Comparison of ENCODE assay signal across 9 mouse cellular contexts in genomic region chr2:32364121-32364520, GRCm38 (mm10). TPM values are rescaled to one million over a fixed set of nuclear protein-coding genes. Genes with fewer than 3 reads are reported as not detected.
DNase-seq lines count a peak whose midpoint lies in the region; ATAC-seq lines count a peak whose summit lies in the region.
"Had no signal": no experiment of that assay in that cellular context is flagged by ENCODE, and none has a peak within 500 bp of the region (broad histone marks: within the 10 kb centered on the region; RNA-seq: fewer than 3 reads in every experiment).

No protein-coding gene starts in this region.

- peaks cover 47% of the 10 kb centered on the region for H3K36me3 ChIP-seq in heart, embryonic 14.5 days (ENCODE audit: control insufficient read depth, insufficient read depth, low read length)
- no peaks in the 10 kb centered on the region; the same call in 1 of the 2 replicates for H3K36me3 ChIP-seq in embryonic facial prominence, embryonic 11.5 days (replicated peaks; ENCODE audit: control insufficient read depth, insufficient read depth, low read depth, low read length)
- H3K36me3 ChIP-seq in hindbrain, embryonic 16.5 days (ENCODE audit: control insufficient read depth, insufficient read depth, low read length) = peaks cover 8% of the 10 kb centered on the region; the same call in 1 of the 2 replicates
- H3K36me3 ChIP-seq in midbrain, embryonic 12.5 days = peaks cover 34% of the 10 kb centered on the region

- peaks cover 11 to 21% of the 10 kb centered on the region in 2 experiments for H3K4me1 ChIP-seq in heart, embryonic 14.5 days (ENCODE audit: control insufficient read depth in 2 of 2, insufficient read depth in 2 of 2, low read length in 2 of 2)
- H3K4me1 ChIP-seq in embryonic facial prominence, embryonic 11.5 days (ENCODE audit: control insufficient read depth, insufficient read depth, low read length) = peaks cover 3% of the 10 kb centered on the region
- H3K4me1 ChIP-seq in hindbrain, embryonic 16.5 days (ENCODE audit: control insufficient read depth, insufficient read depth, low read depth, low read length) = peaks cover 19% of the 10 kb centered on the region
- H3K4me1 ChIP-seq in midbrain, embryonic 12.5 days = peaks cover 23% of the 10 kb centered on the region

- peak overlapping the region; percentile 69 to 80; a peak in 2 of 4 replicates for H3K4me3 ChIP-seq in heart, embryonic 14.5 days (ENCODE audit: control insufficient read depth in 1 of 2, insufficient read depth in 1 of 2, low read depth in 1 of 2, low read length in 2 of 2)
- H3K4me3 ChIP-seq in embryonic facial prominence, embryonic 11.5 days (ENCODE audit: low read depth, low read length) = no peak overlapping the region; the same call in 1 of the 2 replicates
- H3K4me3 ChIP-seq in hindbrain, embryonic 16.5 days (ENCODE audit: low read length) = peak overlapping the region; percentile 85
- peak overlapping the region; percentile 86; the same call in 1 of the 2 replicates for H3K4me3 ChIP-seq in midbrain, embryonic 12.5 days

- H3K4me2 ChIP-seq in heart, embryonic 14.5 days (ENCODE audit: low read length) = peak overlapping the region; percentile 79
- peak overlapping the region; percentile 75 for H3K4me2 ChIP-seq in embryonic facial prominence, embryonic 11.5 days (ENCODE audit: low read depth, low read length)
- peak overlapping the region; percentile 92 for H3K4me2 ChIP-seq in hindbrain, embryonic 16.5 days (ENCODE audit: low read length)
- H3K4me2 ChIP-seq in midbrain, embryonic 12.5 days (replicated peaks) = peak overlapping the region; percentile 88

- no peak overlapping the region; a peak in 1 of 4 replicates for H3K27ac ChIP-seq in heart, embryonic 14.5 days (replicated peaks in 1 of 2; ENCODE audit: control insufficient read depth in 1 of 2, insufficient read depth in 1 of 2, low read depth in 2 of 2, low read length in 2 of 2)
- no peak overlapping the region for H3K27ac ChIP-seq in embryonic facial prominence, embryonic 11.5 days (replicated peaks; ENCODE audit: low read depth, low read length)
- H3K27ac ChIP-seq in hindbrain, embryonic 16.5 days (ENCODE audit: low read depth, low read length) = no peak overlapping the region; the same call in 1 of the 2 replicates
- H3K27ac ChIP-seq in midbrain, embryonic 12.5 days (replicated peaks) = no peak overlapping the region

- no peaks in the 10 kb centered on the region for H3K9me3 ChIP-seq in heart, embryonic 14.5 days (ENCODE audit: control insufficient read depth, low read length)
- no peaks in the 10 kb centered on the region for H3K9me3 ChIP-seq in embryonic facial prominence, embryonic 11.5 days (replicated peaks; ENCODE audit: control insufficient read depth, low read length)
- no peaks in the 10 kb centered on the region for H3K9me3 ChIP-seq in hindbrain, embryonic 16.5 days (ENCODE audit: control insufficient read depth, low read length)
- no peaks in the 10 kb centered on the region for H3K9me3 ChIP-seq in midbrain, embryonic 12.5 days

- WGBS in heart, embryonic 14.5 days = 78% methylated on average over 8 of the region's 8 CpGs
- 82% methylated on average over 8 of the region's 8 CpGs for WGBS in embryonic facial prominence, embryonic 11.5 days
- WGBS in hindbrain, embryonic 16.5 days = 85% methylated on average over 8 of the region's 8 CpGs
- WGBS in midbrain, embryonic 12.5 days = 87% methylated on average over 8 of the region's 8 CpGs

- peak overlapping the region; percentile 78; the same call in 1 of the 2 replicates for H3K9ac ChIP-seq in heart, embryonic 14.5 days (ENCODE audit: low read length)
- H3K9ac ChIP-seq in embryonic facial prominence, embryonic 11.5 days (replicated peaks; ENCODE audit: low read length) = no peak overlapping the region; the same call in 1 of the 2 replicates
- H3K9ac ChIP-seq in hindbrain, embryonic 16.5 days (ENCODE audit: low read depth, low read length) = peak overlapping the region; percentile 88
- H3K9ac ChIP-seq in midbrain, embryonic 12.5 days (replicated peaks) = peak overlapping the region; percentile 89; the same call in 1 of the 2 replicates

- no peak for ATAC-seq in heart, embryonic 14.5 days (ENCODE audit: insufficient number of reproducible peaks, insufficient read depth, low FRiP score, low read depth)
- no peak for ATAC-seq in embryonic facial prominence, embryonic 11.5 days (replicated peaks; ENCODE audit: insufficient number of reproducible peaks, low FRiP score, low TSS enrichment, low read depth)
- no peak for ATAC-seq in hindbrain, embryonic 16.5 days
- no peak for ATAC-seq in midbrain, embryonic 12.5 days (ENCODE audit: low FRiP score, low read depth)

- H3K27me3 ChIP-seq in heart, embryonic 14.5 days (ENCODE audit: control insufficient read depth, insufficient read depth, low read length) = no peaks in the 10 kb centered on the region; the same call in 1 of the 2 replicates
- H3K27me3 ChIP-seq in embryonic facial prominence, embryonic 11.5 days (ENCODE audit: control insufficient read depth, insufficient read depth, low read length) = no peaks in the 10 kb centered on the region
- peaks cover 3% of the 10 kb centered on the region; the same call in 1 of the 2 replicates for H3K27me3 ChIP-seq in hindbrain, embryonic 16.5 days (replicated peaks; ENCODE audit: control insufficient read depth, insufficient read depth, low read length)
- peaks cover 10% of the 10 kb centered on the region for H3K27me3 ChIP-seq in midbrain, embryonic 12.5 days

- no peak for DNase-seq in heart, adult 8-10 months (ENCODE audit: low spot score)
- no peak for DNase-seq in embryonic facial prominence, embryonic 11.5 days (ENCODE audit: low spot score)
- DNase-seq in spleen, postnatal 36 days (ENCODE audit: low spot score in 2 of 2) = no peak
- DNase-seq in layer of hippocampus, postnatal 36 days = no peak
- DNase-seq in spleen, postnatal 10 days (ENCODE audit: low spot score in 2 of 2) = no peak
- DNase-seq: lung, adult 2 months had no signal

RNA-seq across cellular contexts. Expression of gene Dnm1, which starts 11.0 kb away (rescaled TPM):
- polyA plus RNA-seq in heart, embryonic 14.5 days (2014; fragmentation: Nextera tagmentation; extraction: Ambion mirVana) = 4.7 and 5.6 TPM in 2 replicates
- 1 to 10 TPM; 3.5 to 7.5 (median 4.6) TPM for total RNA-seq in heart, adult 8-10 months (2022)
- polyA plus RNA-seq in embryonic facial prominence, embryonic 11.5 days (2014; fragmentation: Nextera tagmentation; extraction: Ambion mirVana) = 31.0 and 35.3 TPM in 2 replicates
- 71.2 and 79.0 TPM in 2 replicates for polyA plus RNA-seq in hindbrain, embryonic 16.5 days (2015; fragmentation: Nextera tagmentation; extraction: Ambion mirVana)
- 26.3 and 30.5 TPM in 2 replicates for polyA plus RNA-seq in midbrain, embryonic 12.5 days (2016; fragmentation: Nextera tagmentation; extraction: Ambion mirVana)
- 1,000 to 10,000 TPM; 1,246 to 1,312 TPM for total RNA-seq in layer of hippocampus, postnatal 36 days (2021)

RNA-seq across cellular contexts. Expression of gene Ciz1, which starts 12.0 kb away (rescaled TPM):
- polyA plus RNA-seq in heart, embryonic 14.5 days (2014; fragmentation: Nextera tagmentation; extraction: Ambion mirVana) = 28.8 and 31.1 TPM in 2 replicates
- total RNA-seq in heart, adult 8-10 months (2022) = 10 to 100 TPM; 25.8 to 34.9 (median 28.0) TPM
- 41.1 and 46.0 TPM in 2 replicates for polyA plus RNA-seq in embryonic facial prominence, embryonic 11.5 days (2014; fragmentation: Nextera tagmentation; extraction: Ambion mirVana)
- 41.1 and 57.5 TPM in 2 replicates for polyA plus RNA-seq in hindbrain, embryonic 16.5 days (2015; fragmentation: Nextera tagmentation; extraction: Ambion mirVana)
- 61.5 TPM in 2 replicates for polyA plus RNA-seq in midbrain, embryonic 12.5 days (2016; fragmentation: Nextera tagmentation; extraction: Ambion mirVana)
- total RNA-seq in layer of hippocampus, postnatal 36 days (2021) = 10 to 100 TPM; 69.8 to 94.5 TPM

RNA-seq across cellular contexts. Expression of gene 1110008P14Rik, which starts 17.6 kb away (rescaled TPM):
- polyA plus RNA-seq in heart, embryonic 14.5 days (2014; fragmentation: Nextera tagmentation; extraction: Ambion mirVana) = 56.6 and 64.5 TPM in 2 replicates
- total RNA-seq in heart, adult 8-10 months (2022) = 10 to 100 TPM; 43.8 to 49.1 (median 45.3) TPM
- polyA plus RNA-seq in embryonic facial prominence, embryonic 11.5 days (2014; fragmentation: Nextera tagmentation; extraction: Ambion mirVana) = 41.3 and 41.5 TPM in 2 replicates
- polyA plus RNA-seq in hindbrain, embryonic 16.5 days (2015; fragmentation: Nextera tagmentation; extraction: Ambion mirVana) = 161 and 196 TPM in 2 replicates
- 57.5 and 61.1 TPM in 2 replicates for polyA plus RNA-seq in midbrain, embryonic 12.5 days (2016; fragmentation: Nextera tagmentation; extraction: Ambion mirVana)
- total RNA-seq in layer of hippocampus, postnatal 36 days (2021) = 100 to 1,000 TPM; 160 to 170 TPM

RNA-seq across cellular contexts. Expression of gene Lcn2, which starts 23.9 kb away (rescaled TPM):
- polyA plus RNA-seq in heart, embryonic 14.5 days (2014; fragmentation: Nextera tagmentation; extraction: Ambion mirVana) = 0.35 and 1.8 TPM in 2 replicates
- total RNA-seq in heart, adult 8-10 months (2022) = 1 to 10 TPM; 3.7 to 7.2 (median 6.4) TPM
- 0.95 and 1.2 TPM in 2 replicates for polyA plus RNA-seq in embryonic facial prominence, embryonic 11.5 days (2014; fragmentation: Nextera tagmentation; extraction: Ambion mirVana)
- 0.76 and 0.93 TPM in 2 replicates for polyA plus RNA-seq in hindbrain, embryonic 16.5 days (2015; fragmentation: Nextera tagmentation; extraction: Ambion mirVana)
- polyA plus RNA-seq in midbrain, embryonic 12.5 days (2016; fragmentation: Nextera tagmentation; extraction: Ambion mirVana) = 0.60 TPM in 2 replicates
- 10 to 100 TPM in 1 of 2 experiments, under 1 TPM in 1; 0.65 to 13.4 TPM for total RNA-seq in layer of hippocampus, postnatal 36 days (2021)

RNA-seq across cellular contexts. Expression of gene Ptges2, which starts 31.6 kb away (rescaled TPM):
- polyA plus RNA-seq in heart, embryonic 14.5 days (2014; fragmentation: Nextera tagmentation; extraction: Ambion mirVana) = 43.7 and 48.2 TPM in 2 replicates
- total RNA-seq in heart, adult 8-10 months (2022) = 10 to 100 TPM; 58.8 to 71.3 (median 63.6) TPM
- 31.7 and 33.0 TPM in 2 replicates for polyA plus RNA-seq in embryonic facial prominence, embryonic 11.5 days (2014; fragmentation: Nextera tagmentation; extraction: Ambion mirVana)
- polyA plus RNA-seq in hindbrain, embryonic 16.5 days (2015; fragmentation: Nextera tagmentation; extraction: Ambion mirVana) = 56.4 and 59.8 TPM in 2 replicates
- polyA plus RNA-seq in midbrain, embryonic 12.5 days (2016; fragmentation: Nextera tagmentation; extraction: Ambion mirVana) = 27.2 and 28.6 TPM in 2 replicates
- 10 to 100 TPM; 37.1 to 37.7 TPM for total RNA-seq in layer of hippocampus, postnatal 36 days (2021)
